Mouse (Mus musculus): Measurements from ENCODE around the gene Necap2.
A peak's percentile ranks its signal among the peaks of the same experiment; 100 is the strongest.

Necap2 gene

DNA sequence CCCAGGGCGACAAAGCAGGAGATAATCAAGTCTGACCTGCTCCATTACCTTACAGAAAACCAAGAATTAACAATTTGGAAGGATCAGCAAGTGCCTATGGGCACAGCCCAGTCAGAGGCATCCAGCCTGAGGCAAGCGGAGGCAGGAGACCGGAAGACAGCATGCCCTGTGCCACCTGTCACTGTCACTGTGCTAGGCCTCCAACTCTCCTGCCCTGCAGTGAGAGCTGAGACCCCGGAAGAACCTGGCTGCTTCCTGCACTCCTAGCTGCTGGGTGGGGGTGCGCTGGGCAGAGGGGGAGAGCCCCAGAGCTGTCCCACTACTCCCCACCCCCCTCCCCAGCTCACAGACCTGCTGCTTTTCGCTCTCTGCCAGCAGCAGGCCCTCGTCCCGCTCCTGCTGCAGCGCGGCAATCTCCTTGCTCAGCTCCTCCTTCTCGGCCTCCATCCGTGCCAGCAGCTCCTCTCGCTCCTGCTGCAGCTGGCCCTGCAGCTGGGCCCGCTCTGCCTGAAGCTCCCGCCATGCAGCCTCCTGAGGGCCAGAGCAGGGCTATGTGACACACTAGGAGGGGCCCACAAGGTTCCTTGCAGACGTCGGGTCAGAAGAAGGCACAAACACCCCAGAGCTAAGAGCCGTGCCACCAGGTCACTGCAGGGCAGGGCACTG is 47.5 kb downstream of the Necap2 start:
- DNase-seq, result no peak

GRCm38 (mm10) chr4:141024992-141025391 is 53.2 kb downstream of the Necap2 start:
- no peak for DNase-seq

DNA sequence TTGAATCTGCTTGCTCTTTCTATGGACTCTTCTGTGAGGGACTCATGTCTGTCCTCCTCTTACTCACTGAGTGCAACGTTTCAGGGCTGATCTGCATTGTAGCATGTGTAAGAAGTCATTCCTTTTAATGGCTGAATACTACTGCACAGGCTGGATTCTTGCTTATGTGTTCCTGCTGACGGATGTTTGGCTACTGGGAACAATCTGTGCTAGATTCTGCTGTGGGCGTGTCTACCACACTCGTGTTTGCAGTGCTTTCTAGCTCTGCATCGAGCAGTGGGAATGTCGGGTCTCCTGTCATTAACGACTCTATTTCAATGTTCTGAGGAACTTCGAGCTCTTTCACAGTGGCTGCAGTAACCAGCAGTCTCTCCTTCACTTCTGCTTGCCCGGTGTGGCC is 54.1 kb downstream of the Necap2 start:
- no peak for DNase-seq

GRCm38 (mm10) chr4:141021614-141021929 is 56.6 kb downstream of the Necap2 start:
- no peak for DNase-seq

DNA sequence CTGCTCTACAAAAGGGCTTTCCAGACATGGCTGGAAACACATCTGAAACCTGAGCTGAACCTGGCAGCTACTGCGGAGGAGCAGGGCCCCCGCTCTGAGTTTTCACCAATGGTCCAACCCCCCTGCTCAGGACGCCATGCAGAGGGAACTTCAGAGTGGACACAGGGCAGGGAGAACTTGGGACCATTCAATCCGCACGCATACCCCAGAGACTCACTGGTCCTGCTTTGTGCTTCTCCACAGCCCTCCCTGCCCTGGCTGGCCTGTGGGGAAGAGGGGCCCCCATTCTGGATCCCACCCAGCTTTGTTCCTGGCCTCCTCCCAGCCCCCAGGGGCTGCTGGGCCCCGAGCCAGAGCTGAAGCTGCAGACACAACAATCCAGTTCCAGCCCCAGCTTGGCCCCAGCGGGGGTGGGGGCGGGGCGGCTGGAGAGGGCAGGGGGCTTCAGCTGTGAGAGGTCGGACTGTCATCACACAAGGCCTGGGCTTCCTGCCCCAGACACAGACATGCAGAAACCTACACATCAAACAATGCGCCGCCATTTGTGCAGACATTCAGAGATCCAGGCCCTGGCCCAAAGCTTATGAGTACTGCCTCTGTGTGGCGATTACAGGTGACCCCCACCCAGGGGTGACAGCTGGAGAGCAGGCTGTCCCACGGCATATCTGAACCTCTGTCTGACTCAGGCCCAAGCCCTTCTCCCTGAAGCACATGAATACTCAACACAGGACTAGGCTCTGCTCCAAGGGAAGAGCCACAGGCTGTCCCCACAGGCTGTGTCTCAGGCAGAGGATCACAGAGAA is 57.1 kb downstream of the Necap2 start:
- peak; percentile 45 for DNase-seq

DNA sequence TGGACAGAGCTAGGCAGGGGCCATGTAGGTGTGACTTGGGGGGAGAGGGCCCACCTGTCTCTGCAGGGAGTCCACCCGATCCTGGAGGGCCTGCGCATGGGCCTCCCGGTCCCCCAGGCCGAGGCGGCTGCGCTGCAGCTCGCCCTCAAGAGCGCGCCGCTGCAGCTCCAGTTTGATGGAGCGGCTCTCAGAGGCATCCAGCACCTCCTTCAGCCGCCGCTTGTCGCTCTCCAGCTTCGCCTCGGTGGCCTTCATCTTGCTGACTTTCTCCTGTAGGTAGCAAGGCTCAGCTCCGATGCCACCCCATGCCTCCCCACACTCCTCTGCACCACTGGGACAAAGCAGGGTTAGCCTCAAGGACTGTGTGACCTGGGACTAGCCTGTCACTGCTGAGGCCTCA is 57.9 kb downstream of the Necap2 start:
- DNase-seq, result no peak

GRCm38 (mm10) chr4:141017657-141018436 is 60.3 kb downstream of the Necap2 start:
- no peak for DNase-seq
